Mouse (Mus musculus): Measurements from ENCODE around the gene Nrn1l.

The Nrn1l gene

GRCm38 (mm10) chr8:105893339-105893738 is at the start of gene Nrn1l:
Gene Nrn1l, plus strand, starts transcription at chr8:105893567.
- DNase-seq (ENCODE audit: low spot score in 2 of 2), result peak; percentile 68 to 83

- DNase-seq (ENCODE audit: low spot score in 2 of 2), result no peak
Measured at GRCm38 (mm10) chr8:105846678-105847077, 46.7 kb upstream of the Nrn1l start.

DNA sequence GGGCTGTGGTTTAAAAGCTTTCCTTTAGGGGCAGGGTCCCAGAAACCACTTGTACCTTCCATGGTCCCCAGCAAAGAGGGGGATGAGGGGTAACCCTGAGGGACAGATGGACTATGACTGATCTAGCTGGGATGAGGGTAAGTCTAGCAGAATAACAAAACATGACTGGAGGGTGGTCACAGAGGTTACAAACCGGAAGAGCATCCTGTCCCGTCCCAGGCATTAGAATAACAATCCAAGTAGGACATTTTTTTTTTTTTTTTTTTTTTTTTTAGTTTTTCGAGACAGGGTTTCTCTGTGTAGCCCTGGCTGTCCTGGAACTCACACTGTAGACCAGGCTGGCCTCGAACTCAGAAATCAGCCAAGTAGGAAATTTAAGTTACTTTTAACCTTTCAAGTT is 43.4 kb upstream of the Nrn1l start:
- DNase-seq (ENCODE audit: low spot score in 2 of 2), result no peak

- no peak for DNase-seq (ENCODE audit: low spot score in 2 of 2)
Measured at GRCm38 (mm10) chr8:105850611-105851010, 42.8 kb upstream of the Nrn1l start.

DNA sequence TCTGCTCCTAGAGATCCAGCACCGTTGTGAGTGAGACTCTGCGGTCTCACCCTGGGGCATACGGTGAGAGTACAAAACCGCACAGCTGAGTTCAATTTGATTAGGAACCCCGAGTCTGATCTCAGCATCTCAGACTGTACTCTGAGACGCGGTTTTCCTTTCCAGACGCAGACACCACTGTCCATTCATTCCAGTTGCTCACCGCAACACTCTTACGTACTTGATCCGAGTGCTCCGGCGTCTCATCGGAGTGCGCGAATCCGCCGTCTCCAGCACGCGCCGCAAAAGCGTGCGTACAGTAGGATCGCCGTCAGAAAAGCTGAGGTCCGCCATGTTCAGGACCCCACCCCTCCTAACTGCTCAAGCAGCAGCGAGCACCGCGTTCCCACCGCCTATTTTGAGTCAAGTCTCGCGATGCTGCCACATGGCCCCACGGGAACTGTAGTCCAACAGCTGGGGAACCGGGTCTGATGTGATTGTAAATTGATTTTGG is 41.7 kb upstream of the Nrn1l start:
- peak; percentile 91 to 93 for DNase-seq (ENCODE audit: low spot score in 2 of 2)

DNA sequence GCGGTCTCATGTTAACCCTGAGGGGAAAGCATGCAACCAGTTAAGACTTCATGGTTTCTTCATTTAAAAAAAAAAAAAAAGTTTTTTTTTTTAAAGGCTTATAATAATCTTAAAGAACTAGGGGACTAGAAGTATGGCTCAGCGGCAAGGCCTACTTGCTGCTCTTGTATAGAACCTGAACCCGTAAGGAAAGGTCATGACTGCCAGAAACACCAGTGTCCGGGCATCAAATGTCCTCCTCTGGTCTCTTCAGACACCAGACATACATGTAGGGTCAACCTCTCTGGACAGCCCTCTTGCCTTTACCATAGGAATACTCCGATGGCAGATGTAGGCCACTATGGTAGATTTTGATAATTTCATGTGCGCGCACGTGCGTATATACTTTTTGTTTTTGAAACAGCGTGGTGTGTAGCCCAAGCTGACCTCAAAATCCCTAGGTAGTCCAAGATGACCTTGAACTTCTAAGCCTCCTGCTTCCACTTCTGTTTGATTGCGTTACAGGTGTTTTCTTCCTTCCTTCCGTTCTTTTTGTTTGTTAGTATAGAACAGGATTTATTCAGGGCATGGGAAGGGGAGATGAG is 41.1 kb upstream of the Nrn1l start:
- DNase-seq (ENCODE audit: low spot score in 2 of 2), result no peak

DNA sequence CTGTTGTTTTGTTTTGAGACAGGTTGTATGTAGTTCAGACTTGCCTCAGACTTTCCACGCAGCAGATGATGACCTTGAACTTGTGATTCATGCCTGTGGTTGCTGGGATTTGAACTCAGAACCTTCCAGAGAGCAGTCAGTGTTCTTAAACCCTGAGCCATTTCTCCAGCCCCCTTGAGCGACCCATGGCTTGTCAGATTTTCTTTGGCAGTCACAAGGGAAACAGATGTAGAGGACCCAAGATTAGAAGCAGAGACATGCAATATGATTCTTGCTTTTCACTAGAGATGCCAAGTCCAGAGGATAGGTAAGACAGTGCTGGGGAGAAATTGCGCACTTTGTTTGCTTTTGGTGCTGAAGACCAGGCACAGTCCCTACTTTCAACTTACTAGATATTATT is 40.2 kb upstream of the Nrn1l start, which contains the start of gene Cenpt:
Gene Cenpt, minus strand, starts transcription at position 101 of the 400 bp plus-strand sequence.
- no peak for DNase-seq (ENCODE audit: low spot score in 2 of 2)

- peak in 1 of 2 experiments; percentile 34 for DNase-seq (ENCODE audit: low spot score in 2 of 2)
Measured at GRCm38 (mm10) chr8:105854303-105854702, 39.1 kb upstream of the Nrn1l start.

DNA sequence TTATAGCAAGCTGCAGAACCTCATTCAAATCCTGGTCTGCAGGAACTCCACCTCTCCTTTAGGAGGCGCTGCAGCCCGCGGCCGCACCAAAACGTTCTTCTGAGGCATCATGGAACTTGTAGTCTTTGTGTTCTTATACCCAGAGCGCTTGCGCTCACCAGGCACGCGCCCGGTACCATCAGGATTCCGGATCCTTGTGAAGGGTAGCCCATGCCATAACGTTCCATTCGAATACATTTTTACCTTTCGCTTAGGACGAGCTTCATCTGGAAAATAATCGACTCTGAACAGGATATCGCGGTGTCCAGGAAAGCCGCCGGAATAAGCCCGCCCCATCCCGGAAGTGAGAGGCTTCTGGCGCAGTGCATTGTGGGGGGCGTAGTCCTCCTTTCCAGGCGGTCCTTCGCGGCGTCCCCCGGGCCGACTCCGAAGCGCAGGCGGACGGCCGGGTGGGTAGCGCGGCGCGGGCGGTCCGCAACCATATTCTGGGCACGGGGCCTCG is 38.6 kb upstream of the Nrn1l start, which contains the start of gene Thap11:
Gene Thap11, plus strand, starts transcription at position 418 of the 502 bp plus-strand sequence.
- peak; percentile 91 to 96 for DNase-seq (ENCODE audit: low spot score in 2 of 2)

- peak; percentile 53 to 61 for DNase-seq (ENCODE audit: low spot score in 2 of 2)
Measured at GRCm38 (mm10) chr8:105855248-105856167, 37.9 kb upstream of the Nrn1l start.

- no peak for DNase-seq (ENCODE audit: low spot score in 2 of 2)
Measured at GRCm38 (mm10) chr8:105856168-105856835, 37.1 kb upstream of the Nrn1l start.

DNA sequence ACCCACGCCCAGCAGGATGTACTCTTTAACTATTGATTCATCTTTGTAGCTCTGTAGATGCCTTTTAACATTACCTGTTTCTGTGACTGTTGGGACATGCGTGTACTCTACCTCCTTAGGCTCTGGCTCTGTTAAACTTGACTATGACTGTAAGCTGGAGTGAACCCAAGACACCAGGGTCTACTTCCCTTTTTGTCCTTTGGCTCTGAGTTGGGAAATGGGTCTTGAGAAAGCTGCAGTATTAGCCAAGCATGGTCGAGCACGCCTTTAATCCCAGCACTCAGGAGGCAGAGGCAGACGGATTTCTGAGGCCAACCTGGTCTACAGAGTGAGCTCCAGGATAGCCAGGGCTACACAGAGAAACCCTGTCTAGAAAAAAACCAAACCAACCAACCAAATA is 34.9 kb upstream of the Nrn1l start:
- DNase-seq (ENCODE audit: low spot score in 2 of 2), result no peak

GRCm38 (mm10) chr8:105859314-105859713 is 34.1 kb upstream of the Nrn1l start:
- DNase-seq (ENCODE audit: low spot score in 2 of 2), result no peak

DNA sequence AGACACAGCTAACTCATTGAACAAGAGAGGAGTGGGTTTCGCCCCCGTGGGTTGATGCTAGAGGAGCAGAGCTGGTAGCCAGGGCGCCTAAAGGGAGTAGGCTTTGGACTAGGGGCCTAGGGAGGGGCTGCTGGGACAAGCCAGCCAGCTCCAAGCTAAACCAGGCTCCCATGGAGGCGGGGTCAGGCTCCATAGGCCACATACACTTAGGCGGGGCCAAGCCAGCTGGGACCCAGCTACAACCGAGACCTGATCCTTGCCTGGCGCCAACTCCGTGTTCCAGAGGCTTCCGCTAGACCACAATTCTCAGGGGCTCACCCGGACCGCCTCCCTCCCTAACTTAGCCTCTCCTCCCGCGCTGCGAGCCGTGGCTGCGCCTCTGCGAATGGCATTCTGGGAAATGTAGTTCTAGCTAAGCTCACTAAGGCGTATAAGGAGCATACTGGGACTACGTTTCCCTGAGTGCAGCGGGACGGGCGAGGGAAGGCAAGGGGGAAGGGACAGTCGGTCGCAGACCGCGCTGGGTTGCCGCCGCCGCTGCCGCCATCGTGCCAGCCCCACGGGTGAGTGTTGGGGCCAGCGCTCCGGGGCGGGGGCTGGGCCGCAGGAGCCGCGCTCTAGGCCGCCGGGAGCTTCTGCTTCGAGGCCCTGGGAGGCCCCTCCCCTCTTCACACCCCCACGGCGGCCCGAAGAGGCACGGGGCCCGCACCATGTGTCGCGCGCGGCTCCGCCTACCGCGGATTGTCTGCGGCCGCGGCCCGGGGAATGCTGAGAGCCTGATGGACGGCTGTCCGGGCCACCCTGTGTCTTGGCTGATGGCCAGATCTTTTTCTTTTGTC is 33.0 kb upstream of the Nrn1l start, which contains the start of gene Nutf2:
Gene Nutf2, plus strand, starts transcription at position 438 of the 839 bp plus-strand sequence.
- DNase-seq (ENCODE audit: low spot score in 2 of 2), result peak; percentile 92 to 93

DNA sequence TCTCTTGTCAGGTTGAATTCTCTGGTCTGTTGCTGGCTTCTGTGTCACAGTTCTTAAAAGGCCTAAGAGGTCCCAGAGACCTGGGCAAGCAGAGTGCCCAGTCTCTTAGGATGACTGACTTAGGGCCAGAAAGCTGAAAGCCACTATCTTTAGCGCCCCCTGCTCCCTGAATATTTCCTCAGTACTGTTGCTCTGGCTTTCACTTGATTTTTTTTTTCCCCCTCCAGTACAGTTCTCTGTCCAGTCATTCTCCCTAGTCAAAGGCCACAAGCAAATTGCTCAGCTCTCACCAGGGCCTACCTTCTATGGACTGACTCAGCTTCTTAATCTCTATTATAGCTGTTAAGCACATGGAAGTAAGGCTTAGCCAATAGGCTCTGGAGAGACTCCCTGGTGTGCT is 31.4 kb upstream of the Nrn1l start:
- no peak for DNase-seq (ENCODE audit: low spot score in 2 of 2)

GRCm38 (mm10) chr8:105866364-105867029 is 26.9 kb upstream of the Nrn1l start:
- DNase-seq (ENCODE audit: low spot score in 2 of 2), result no peak

DNA sequence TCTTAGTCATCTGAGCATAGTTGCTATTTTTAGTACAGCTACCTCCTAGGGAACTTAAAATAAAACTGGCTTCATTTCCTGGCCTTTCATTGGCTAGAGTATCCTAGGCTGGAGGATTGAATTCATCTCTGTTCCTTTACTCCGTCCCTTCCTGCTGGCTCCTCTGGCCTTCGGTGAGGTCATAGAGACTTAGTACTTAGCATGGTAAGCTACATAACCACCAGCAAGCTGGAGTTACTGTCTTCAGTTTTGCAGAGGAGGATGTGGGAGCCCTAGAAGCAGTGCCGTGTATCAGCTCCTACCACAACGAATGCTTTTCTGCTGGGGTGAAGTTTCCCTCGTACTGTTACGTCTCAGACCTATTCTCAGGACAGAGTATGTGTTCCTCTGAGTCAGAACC is 19.1 kb upstream of the Nrn1l start:
- DNase-seq (ENCODE audit: low spot score in 2 of 2), result peak; percentile 51 to 60

- DNase-seq (ENCODE audit: low spot score in 2 of 2), result peak; percentile 87 to 93
Measured at GRCm38 (mm10) chr8:105880754-105881520, 12.4 kb upstream of the Nrn1l start, which contains the start of gene Edc4. Gene Edc4, plus strand, starts transcription at chr8:105880881.

- DNase-seq (ENCODE audit: low spot score in 2 of 2), result no peak
Measured at GRCm38 (mm10) chr8:105889756-105890465, 3.5 kb upstream of the Nrn1l start.
